Mouse (Mus musculus) hindlimb bud, embryonic 11.5 days (tissue): ENCODE measurements around the gene Spc24.

Source experiments
- DNase-seq: peaks from one replicate; pipeline ENCODE4 v3.0.0-alpha.2; 2012; ENCODE audit warnings: low read depth, low spot score; ENCODE audit errors: extremely low spot score

Spc24 gene

DNA sequence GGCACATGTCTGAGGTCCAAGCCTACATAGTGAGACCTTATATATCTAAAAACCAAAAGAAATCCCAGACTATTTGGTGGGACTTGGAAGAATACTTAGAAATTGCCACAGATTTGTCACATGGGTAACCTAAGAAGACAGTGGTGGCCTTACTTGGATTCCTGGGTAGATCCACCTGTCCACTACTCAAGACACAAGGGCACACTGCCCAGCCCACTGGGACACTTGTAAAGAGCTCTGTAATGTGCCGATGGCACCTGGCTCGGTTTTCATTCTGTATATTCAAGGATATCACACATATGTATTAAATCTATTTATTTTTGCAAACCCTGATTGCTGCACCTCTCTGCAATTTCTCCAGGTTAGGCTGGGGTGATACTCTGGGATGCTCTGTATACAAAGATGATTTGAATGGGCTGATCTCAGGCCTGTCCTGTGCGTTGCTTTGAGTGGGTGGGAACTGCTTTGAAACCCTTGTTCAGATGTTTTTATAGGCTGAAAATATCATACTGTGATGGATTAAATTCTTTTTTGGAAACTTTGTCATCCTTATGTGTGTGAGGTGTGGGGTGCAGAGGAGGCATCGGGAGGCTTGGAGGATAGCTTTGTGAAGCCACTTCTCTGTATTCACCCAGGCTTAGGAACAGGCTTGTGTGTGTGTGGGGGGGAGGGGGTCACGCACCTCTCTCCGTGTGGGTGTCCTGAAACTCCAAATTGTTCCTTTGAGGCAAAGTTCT is 10.6 kb downstream of the Spc24 start:
- no peak for DNase-seq

- DNase-seq, result no peak
Measured at GRCm38 (mm10) chr9:21748491-21748890, 11.6 kb downstream of the Spc24 start.

- DNase-seq, result no peak
Measured at GRCm38 (mm10) chr9:21748033-21748432, 12.1 kb downstream of the Spc24 start.

DNA sequence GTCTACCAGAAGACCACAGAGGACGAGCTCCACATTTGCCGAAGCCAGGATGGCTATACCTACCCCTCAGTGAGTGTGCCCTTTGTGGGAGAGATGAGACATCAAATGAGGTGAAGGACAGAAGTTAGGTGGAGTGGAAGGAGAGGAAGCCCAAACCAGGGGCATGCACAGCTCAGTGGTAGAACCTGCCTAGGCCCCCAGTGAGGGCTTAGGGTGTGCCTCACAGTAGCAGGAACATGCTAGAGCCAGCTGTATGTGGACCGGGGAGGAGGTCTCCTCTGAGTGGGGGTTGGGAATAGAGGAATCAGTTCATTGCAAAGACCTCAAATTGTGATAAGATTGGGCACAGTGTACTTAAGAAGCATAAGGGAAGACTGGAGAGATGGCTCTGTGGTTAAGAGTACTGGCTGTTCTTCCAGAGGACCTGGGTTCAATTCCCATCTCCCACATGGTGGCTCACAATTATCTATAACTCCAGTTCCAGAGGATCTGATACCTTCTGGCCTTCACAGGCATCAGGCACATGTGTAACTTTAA is 12.8 kb downstream of the Spc24 start:
- no peak for DNase-seq

DNA sequence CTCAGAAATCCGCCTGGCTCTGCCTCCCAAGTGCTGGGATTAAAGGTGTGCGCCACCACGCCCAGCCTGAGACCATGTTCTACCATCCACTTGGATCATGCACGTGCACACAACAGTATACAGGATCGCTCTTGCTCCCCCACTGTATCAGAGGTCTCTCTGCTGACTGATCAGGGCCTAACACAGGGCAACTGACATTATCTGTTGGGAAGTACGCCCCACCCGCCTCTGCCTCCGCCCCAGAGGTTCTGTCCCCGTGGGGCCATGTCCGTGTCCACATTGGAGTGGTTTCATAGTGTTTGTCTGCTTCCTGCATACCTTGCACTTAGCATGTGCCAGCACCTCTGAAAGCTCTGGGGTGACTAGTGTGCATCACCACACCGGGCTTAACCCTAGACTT is 18.6 kb downstream of the Spc24 start:
- no peak for DNase-seq

DNA sequence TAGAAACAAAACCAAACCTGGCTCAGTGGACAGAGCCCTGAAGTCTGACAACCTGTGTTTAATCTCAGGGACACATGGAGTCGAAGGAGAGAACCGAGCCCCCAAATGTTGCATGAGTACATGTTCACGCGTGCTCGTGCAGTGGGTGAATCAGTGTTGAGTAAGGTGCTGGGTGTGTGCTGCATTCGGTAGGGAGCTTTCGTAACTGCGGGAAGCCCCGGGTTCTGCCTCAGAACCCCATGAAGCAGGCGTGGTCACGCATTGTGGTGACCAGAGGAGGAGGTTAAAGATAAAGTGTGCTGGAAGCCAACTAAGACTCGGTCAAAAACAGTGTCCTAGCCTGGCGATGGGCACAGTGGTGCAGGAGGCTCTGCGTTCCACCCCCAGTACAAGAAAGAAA is 19.7 kb downstream of the Spc24 start:
- no peak for DNase-seq

DNA sequence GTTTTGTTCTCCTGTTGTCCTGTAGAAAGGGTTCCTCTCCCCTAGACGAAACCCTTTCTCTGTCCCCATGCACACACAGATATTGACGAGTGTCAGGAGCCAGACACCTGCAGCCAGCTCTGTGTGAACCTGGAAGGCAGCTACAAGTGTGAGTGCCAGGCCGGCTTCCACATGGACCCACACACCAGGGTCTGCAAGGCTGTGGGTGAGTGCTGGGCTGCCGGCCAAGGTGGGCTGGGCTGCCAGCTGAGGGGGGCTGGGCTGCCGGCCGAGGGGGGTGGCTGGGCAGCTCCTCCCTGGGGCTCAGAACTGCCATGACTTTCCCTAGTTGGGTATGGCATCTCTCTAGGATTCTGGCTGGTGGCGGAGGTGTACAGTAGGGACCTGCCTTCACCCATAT is 21.3 kb downstream of the Spc24 start:
- no peak for DNase-seq

GRCm38 (mm10) chr9:21737188-21737587 is 22.9 kb downstream of the Spc24 start:
- DNase-seq, result no peak

GRCm38 (mm10) chr9:21736580-21736979 is 23.5 kb downstream of the Spc24 start:
- no peak for DNase-seq

- DNase-seq, result no peak
Measured at GRCm38 (mm10) chr9:21735126-21735525, 25.0 kb downstream of the Spc24 start.

GRCm38 (mm10) chr9:21733989-21734388 is 26.1 kb downstream of the Spc24 start:
- DNase-seq, result no peak

DNA sequence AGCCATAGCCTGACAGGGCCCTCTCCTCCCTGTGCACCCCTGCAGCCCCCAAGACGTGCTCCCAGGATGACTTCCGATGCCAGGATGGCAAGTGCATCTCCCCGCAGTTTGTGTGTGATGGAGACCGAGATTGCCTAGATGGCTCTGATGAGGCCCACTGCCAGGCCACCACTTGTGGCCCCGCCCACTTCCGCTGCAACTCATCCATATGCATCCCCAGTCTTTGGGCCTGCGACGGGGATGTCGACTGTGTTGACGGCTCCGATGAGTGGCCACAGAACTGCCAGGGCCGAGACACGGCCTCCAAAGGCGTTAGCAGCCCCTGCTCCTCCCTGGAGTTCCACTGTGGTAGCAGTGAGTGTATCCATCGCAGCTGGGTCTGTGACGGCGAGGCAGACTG is 26.7 kb downstream of the Spc24 start:
- no peak for DNase-seq

- no peak for DNase-seq
Measured at GRCm38 (mm10) chr9:21732288-21732687, 27.8 kb downstream of the Spc24 start.

DNA sequence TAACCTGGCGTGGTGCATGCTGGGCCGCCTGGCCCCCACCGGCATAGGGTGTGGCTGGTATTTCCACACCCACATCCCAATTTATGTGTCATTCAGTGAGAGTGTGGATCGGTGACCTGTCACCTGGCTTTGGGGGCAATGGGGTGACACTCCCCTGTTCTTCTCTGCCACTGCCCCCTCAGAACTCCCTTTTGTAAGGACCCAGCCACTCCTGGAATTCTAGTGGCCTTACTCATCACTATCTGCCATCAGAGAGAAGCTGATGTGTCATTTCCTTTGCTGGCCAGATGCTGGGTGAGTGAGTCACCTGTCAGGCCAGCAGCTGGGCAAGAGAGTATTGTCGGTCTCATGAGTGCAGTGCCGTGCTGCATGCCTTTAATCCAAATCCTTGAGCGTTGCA is 30.8 kb downstream of the Spc24 start:
- DNase-seq, result no peak

GRCm38 (mm10) chr9:21728261-21728832 is 31.8 kb downstream of the Spc24 start:
- DNase-seq, result no peak

DNA sequence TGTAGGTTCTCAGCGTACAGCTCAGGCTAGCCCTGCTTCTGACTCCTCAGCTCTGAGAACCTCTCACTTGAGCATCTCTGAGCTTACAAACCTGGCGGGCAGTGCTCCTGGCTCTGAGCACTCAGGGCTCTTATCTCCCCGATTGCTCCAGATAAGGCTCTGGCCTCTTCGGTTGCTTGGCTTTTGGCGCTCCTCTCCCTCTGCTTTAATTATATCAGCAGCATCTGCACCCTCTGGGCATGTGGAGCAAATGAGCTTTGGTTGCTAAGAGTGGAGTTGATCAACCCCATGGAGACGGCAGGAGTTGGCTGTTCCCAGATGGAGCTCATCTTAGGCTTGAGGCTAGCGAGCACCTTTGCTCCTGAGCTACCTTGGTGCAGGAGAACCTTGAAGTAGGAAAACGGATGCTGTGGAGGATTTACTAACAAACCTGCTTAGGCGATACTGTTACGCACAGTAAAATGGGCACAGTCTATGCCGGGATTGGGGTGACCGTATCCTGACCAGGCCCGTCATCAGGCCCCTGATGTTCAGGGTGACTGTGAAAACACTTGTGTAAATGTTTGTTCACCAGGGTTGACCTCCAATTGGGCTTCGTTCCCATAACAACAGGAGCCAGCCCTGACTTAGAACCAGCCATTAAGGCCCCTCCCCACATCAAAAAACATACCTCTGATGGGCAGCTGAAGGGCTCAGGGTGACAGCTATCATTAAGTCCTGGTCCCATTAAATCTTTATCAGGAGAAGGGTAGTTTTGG is 33.7 kb downstream of the Spc24 start:
- no peak for DNase-seq

DNA sequence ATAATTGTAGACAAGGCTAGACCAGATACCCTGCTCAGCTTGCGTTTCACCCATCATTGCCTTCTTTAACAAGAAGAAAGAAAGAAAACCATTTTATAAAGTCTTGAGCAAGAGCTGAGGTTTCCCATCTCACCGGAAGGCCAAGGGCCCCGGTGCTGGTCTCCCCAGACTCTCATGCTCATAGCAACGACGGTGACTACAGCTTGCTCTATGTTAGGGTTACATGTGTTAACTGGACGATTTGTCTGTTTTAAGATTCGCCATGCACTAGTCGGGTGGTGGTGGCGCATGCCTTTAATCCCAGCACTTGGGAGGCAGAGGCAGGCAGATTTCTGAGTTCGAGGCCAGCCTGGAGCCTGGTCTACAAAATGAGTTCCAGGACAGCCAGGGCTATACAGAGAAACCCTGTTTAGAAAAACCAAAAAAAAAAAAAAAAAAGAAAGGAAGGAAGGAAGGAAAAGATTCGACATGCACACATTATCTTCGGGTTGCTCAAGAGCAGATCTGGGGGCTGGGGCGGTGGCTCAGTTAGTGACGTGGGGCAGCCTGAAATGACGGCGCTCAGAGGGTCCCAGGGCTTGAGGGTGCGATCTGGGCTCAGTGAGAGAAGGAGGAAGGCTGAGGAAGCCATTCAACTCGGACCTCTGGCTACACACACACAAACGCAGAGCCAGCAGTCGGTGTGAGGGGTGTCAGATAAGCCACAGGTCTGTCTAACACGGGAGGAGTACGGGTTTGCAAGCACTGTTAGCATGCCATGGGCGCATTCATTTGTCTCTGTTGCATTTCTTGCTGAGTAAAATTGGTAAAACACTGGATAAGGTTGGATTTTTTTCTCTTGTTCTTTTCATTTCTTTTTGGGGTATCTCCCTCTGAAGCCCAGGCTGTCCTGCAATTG is 34.6 kb downstream of the Spc24 start:
- DNase-seq, result no peak

DNA sequence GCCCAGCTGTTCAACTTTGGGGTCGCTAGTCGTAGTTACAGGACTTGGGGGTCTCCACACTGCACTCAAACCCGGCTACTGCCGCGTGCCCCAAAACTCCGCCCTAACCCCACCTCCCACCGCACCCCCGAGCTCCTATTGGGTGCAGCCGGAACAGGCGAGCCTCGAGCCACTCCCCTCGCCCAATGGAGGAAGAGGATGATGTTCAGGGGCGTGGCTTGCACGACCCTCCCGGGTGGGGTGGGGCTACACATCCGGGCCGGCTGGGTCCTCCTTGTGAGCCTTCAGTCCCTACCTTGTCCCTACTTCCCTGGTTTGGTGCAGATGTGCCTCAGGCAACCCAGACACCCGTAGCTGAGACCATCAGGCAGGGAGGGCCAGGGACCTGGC is 36.0 kb downstream of the Spc24 start:
- peak; percentile 61 for DNase-seq

- DNase-seq, result peak; percentile 73
Measured at GRCm38 (mm10) chr9:21723377-21724146, 36.5 kb downstream of the Spc24 start, which contains the start of gene Ldlr. Gene Ldlr, plus strand, starts transcription at chr9:21723483.

GRCm38 (mm10) chr9:21721036-21721435 is 39.1 kb downstream of the Spc24 start:
- no peak for DNase-seq
